ENCODE assay signal across 9 mouse cellular contexts in genomic region chr11:105457041-105457440, GRCm38 (mm10). TPM values are rescaled to one million over a fixed set of nuclear protein-coding genes. Genes with fewer than 3 reads are reported as not detected.
DNase-seq lines count a peak whose midpoint lies in the region; ATAC-seq lines count a peak whose summit lies in the region.
"Had no signal": no experiment of that assay in that cellular context is flagged by ENCODE, and none has a peak within 500 bp of the region (broad histone marks: within the 10 kb centered on the region; RNA-seq: fewer than 3 reads in every experiment).

No protein-coding gene starts in this region.

- H3K4me3 ChIP-seq in kidney, embryonic 16.5 days (ENCODE audit: low read length) = peak overlapping the region; percentile 55
- peak overlapping the region; percentile 56 for H3K4me3 ChIP-seq in forebrain, embryonic 12.5 days (replicated peaks)
- H3K4me3 ChIP-seq in intestine, embryonic 16.5 days (ENCODE audit: low read length) = no peak overlapping the region
- H3K4me3 ChIP-seq in neural tube, embryonic 12.5 days = peak overlapping the region; percentile 46

- no peaks in the 10 kb centered on the region for H3K36me3 ChIP-seq in kidney, embryonic 16.5 days (ENCODE audit: insufficient read depth, low read length)
- H3K36me3 ChIP-seq in forebrain, embryonic 12.5 days (replicated peaks) = no peaks in the 10 kb centered on the region
- no peaks in the 10 kb centered on the region for H3K36me3 ChIP-seq in intestine, embryonic 16.5 days (ENCODE audit: control insufficient read depth, insufficient read depth, low read length)
- H3K36me3 ChIP-seq in neural tube, embryonic 12.5 days = no peaks in the 10 kb centered on the region

- H3K9ac ChIP-seq in kidney, embryonic 16.5 days (replicated peaks; ENCODE audit: low read length) = no peak overlapping the region
- H3K9ac ChIP-seq in forebrain, embryonic 12.5 days = peak overlapping the region; percentile 61; the same call in 1 of the 2 replicates
- no peak overlapping the region for H3K9ac ChIP-seq in intestine, embryonic 16.5 days (ENCODE audit: low read depth, low read length)
- no peak overlapping the region; the same call in 1 of the 2 replicates for H3K9ac ChIP-seq in neural tube, embryonic 12.5 days

- peak overlapping the region; percentile 96 for H3K4me2 ChIP-seq in kidney, embryonic 16.5 days (replicated peaks; ENCODE audit: low read depth, low read length)
- H3K4me2 ChIP-seq in forebrain, embryonic 12.5 days = peak overlapping the region; percentile 90
- H3K4me2 ChIP-seq in intestine, embryonic 16.5 days (ENCODE audit: low read depth, low read length) = peak overlapping the region; percentile 77
- H3K4me2 ChIP-seq in neural tube, embryonic 12.5 days (replicated peaks) = peak overlapping the region; percentile 84

- no peak for DNase-seq in kidney, postnatal 25 days
- DNase-seq in gastrocnemius, postnatal 36 days = no peak
- no peak for DNase-seq in gastrocnemius, postnatal 25 days
- DNase-seq in layer of hippocampus, postnatal 10 days (ENCODE audit: low spot score in 2 of 2) = no peak

- peaks cover 6% of the 10 kb centered on the region; the same call in 1 of the 2 replicates for H3K27me3 ChIP-seq in kidney, embryonic 16.5 days (ENCODE audit: insufficient read depth, low read length)
- H3K27me3 ChIP-seq in forebrain, embryonic 12.5 days = no peaks in the 10 kb centered on the region; the same call in 1 of the 2 replicates
- no peaks in the 10 kb centered on the region for H3K27me3 ChIP-seq in intestine, embryonic 16.5 days (replicated peaks; ENCODE audit: control insufficient read depth, insufficient read depth, low read length)
- H3K27me3 ChIP-seq in neural tube, embryonic 12.5 days (replicated peaks) = no peaks in the 10 kb centered on the region

- no peak for ATAC-seq in kidney, embryonic 16.5 days (ENCODE audit: low FRiP score, low TSS enrichment)
- ATAC-seq in forebrain, embryonic 12.5 days (ENCODE audit: low FRiP score) = 0 out of 2 replicates have a peak, but pooled peaks have one; percentile 36
- ATAC-seq in intestine, embryonic 16.5 days = no peak
- ATAC-seq in neural tube, embryonic 12.5 days (ENCODE audit: low FRiP score, low read depth) = 0 out of 2 replicates have a peak, but pooled peaks have one; percentile 28

- H3K9me3 ChIP-seq in kidney, embryonic 16.5 days (ENCODE audit: low read length) = no peaks in the 10 kb centered on the region
- no peaks in the 10 kb centered on the region for H3K9me3 ChIP-seq in forebrain, embryonic 12.5 days
- H3K9me3 ChIP-seq in intestine, embryonic 16.5 days (ENCODE audit: control insufficient read depth, low read length) = no peaks in the 10 kb centered on the region
- H3K9me3 ChIP-seq in neural tube, embryonic 12.5 days = no peaks in the 10 kb centered on the region

- intact Hi-C loops in gastrocnemius, postnatal 36 days (cut with DNase I) = no loop called here

- WGBS in kidney, embryonic 16.5 days = 62% methylated on average over 7 of the region's 7 CpGs
- WGBS in forebrain, embryonic 12.5 days = 48% methylated on average over 7 of the region's 7 CpGs
- 59% methylated on average over 7 of the region's 7 CpGs for WGBS in intestine, embryonic 16.5 days
- 61% methylated on average over 7 of the region's 7 CpGs for WGBS in neural tube, embryonic 12.5 days

- no peak overlapping the region for H3K27ac ChIP-seq in kidney, embryonic 16.5 days (ENCODE audit: low read length)
- peak overlapping the region; percentile 65 for H3K27ac ChIP-seq in forebrain, embryonic 12.5 days
- H3K27ac ChIP-seq in intestine, embryonic 16.5 days (ENCODE audit: low read length) = no peak overlapping the region
- no peak overlapping the region for H3K27ac ChIP-seq in neural tube, embryonic 12.5 days
- H3K27ac ChIP-seq: macrophage had no signal

- H3K4me1 ChIP-seq in kidney, embryonic 16.5 days (ENCODE audit: insufficient read depth, low read length) = peaks cover 22% of the 10 kb centered on the region
- peaks cover 26% of the 10 kb centered on the region for H3K4me1 ChIP-seq in forebrain, embryonic 12.5 days
- peaks cover 9% of the 10 kb centered on the region; the same call in 1 of the 2 replicates for H3K4me1 ChIP-seq in intestine, embryonic 16.5 days (ENCODE audit: control insufficient read depth, insufficient read depth, low read length)
- H3K4me1 ChIP-seq in neural tube, embryonic 12.5 days = peaks cover 19% of the 10 kb centered on the region; the same call in 1 of the 2 replicates

RNA-seq across cellular contexts. Expression of gene March10, which starts 0.5 kb away (rescaled TPM):
- 0.12 and 0.13 TPM in 2 replicates for polyA plus RNA-seq in kidney, embryonic 16.5 days (2015; fragmentation: Nextera tagmentation; extraction: Ambion mirVana)
- 0.19 TPM in 1 of 2 replicates, not detected in the other for polyA plus RNA-seq in forebrain, embryonic 12.5 days (2016; fragmentation: Nextera tagmentation; extraction: Ambion mirVana)
- polyA plus RNA-seq in intestine, embryonic 16.5 days (2015; fragmentation: Nextera tagmentation; extraction: Ambion mirVana) = 0.04 and 0.13 TPM in 2 replicates
- 0.15 and 0.17 TPM in 2 replicates for polyA plus RNA-seq in neural tube, embryonic 12.5 days (2016; fragmentation: Nextera tagmentation; extraction: Ambion mirVana)
- total RNA-seq in gastrocnemius, postnatal 36 days (2021) = not detected
- total RNA-seq in gastrocnemius, postnatal 25 days (2021) = not detected
- total RNA-seq in layer of hippocampus, postnatal 10 days (2021) = 1 to 10 TPM in 1 of 2 experiments, under 1 TPM in 1; 0.31 to 1.0 TPM
- polyA plus RNA-seq: macrophage had no signal

Comparison
In these comparisons a context has a peak if more than half of its experiments do, and no peak if none do; other contexts are left out.
1. ATAC-seq: peak in forebrain, embryonic 12.5 days (single experiment) and neural tube, embryonic 12.5 days (single experiment); none in kidney, embryonic 16.5 days (single experiment) and intestine, embryonic 16.5 days (single experiment).
2. Peak in every context shown above with its lines, with median percentiles within 50 percentile points of each other: H3K4me2 ChIP-seq.